Comparison of ENCODE assay signal across 8 mouse cellular contexts in the genomic region with DNA sequence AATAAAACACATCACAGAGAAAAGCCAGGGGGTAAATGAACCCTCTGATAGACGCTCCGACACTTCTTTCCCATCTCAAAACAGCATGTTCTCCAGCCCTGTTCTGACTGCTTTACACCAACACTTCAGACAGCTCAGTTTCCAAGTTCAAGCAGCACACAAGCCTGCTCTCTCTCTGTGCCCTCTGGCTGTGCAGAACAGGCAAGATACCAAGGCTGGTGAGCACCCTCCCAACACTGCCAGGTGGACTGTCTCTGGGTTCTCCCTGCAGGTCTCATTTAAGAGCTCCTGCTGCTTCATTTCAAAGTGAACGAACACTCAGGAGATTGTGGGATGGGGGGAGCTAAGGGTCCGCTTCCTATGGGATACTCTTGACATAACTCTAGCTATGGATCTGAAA. TPM values are rescaled to one million over a fixed set of nuclear protein-coding genes. Genes with fewer than 3 reads are reported as not detected.
DNase-seq lines count a peak whose midpoint lies in the region; ATAC-seq and TF ChIP-seq lines count a peak whose summit lies in the region.

No protein-coding gene starts in this region.

- peak overlapping the region; percentile 89 for H3K4me2 ChIP-seq in CH12.LX (ENCODE audit: insufficient read depth, low read depth, poor library complexity, severe bottlenecking)
- H3K4me2 ChIP-seq in forebrain, postnatal 0 days (ENCODE audit: low read depth), result peak overlapping the region; percentile 72
- H3K4me2 ChIP-seq in liver, embryonic 15.5 days, result peak overlapping the region; percentile 90

- TF ChIP-seq RAD21 in CH12.LX (IDR thresholded peaks at IDR 0.05; ENCODE audit: low read depth, low read length), result no peak

- ATAC-seq in erythroblast, adult 5-6 weeks (replicated peaks; ENCODE audit: low FRiP score, poor library complexity, severe bottlenecking), result no peak
- ATAC-seq in forebrain, postnatal 0 days, result no peak
- no peak for ATAC-seq in liver, embryonic 15.5 days (ENCODE audit: insufficient read depth)

- 34% methylated on average over 4 of the region's 4 CpGs for WGBS in forebrain, postnatal 0 days
- WGBS in liver, embryonic 15.5 days (ENCODE audit: insufficient replicate concordance), result 71% methylated on average over 4 of the region's 4 CpGs

- H3K9me3 ChIP-seq in erythroblast, embryonic 14.5 days (ENCODE audit: control insufficient read depth, low read length), result no peaks in the 10 kb centered on the region
- no peaks in the 10 kb centered on the region for H3K9me3 ChIP-seq in CH12.LX (replicated peaks; ENCODE audit: low read length)
- H3K9me3 ChIP-seq in forebrain, postnatal 0 days (ENCODE audit: low read length), result no peaks in the 10 kb centered on the region
- no peaks in the 10 kb centered on the region for H3K9me3 ChIP-seq in liver, embryonic 15.5 days (replicated peaks)

- H3K9ac ChIP-seq in CH12.LX (ENCODE audit: insufficient read depth, low read depth), result peak overlapping the region; percentile 90
- H3K9ac ChIP-seq in forebrain, postnatal 0 days, result peak overlapping the region; percentile 87
- no peak overlapping the region for H3K9ac ChIP-seq in liver, embryonic 15.5 days

- dilution Hi-C loops in CH12.LX (cut with MboI; ENCODE audit: extremely low pct_ligation_motif_present, extremely low pct_unique_long_range_greater_than_20kb, low sequenced_read_pairs), result no loop called here

- DNase-seq in CH12.LX (ENCODE audit: extremely low read depth), result no peak
- DNase-seq in forebrain, postnatal 0 days, result no peak
- DNase-seq in c-Kit-positive CD71-positive TER-119-positive erythroid progenitor cells, embryonic 14.5 days (ENCODE audit: low spot score), result no peak
- no peak for DNase-seq in right cerebral cortex, postnatal 4 days
- DNase-seq in gastrocnemius, adult 8-10 months (ENCODE audit: low spot score in 2 of 2), result no peak

- no peak for TF ChIP-seq EP300 in CH12.LX (IDR thresholded peaks at IDR 0.05; ENCODE audit: low read length)

- H3K79me2 ChIP-seq in CH12.LX (replicated peaks; ENCODE audit: control insufficient read depth, extremely low read depth, insufficient read depth, poor library complexity, severe bottlenecking), result peaks cover 29% of the 10 kb centered on the region

- no peak for TF ChIP-seq CTCF in CH12.LX (conservative IDR thresholded peaks at IDR 0.05 in 1 of 2, IDR thresholded peaks at IDR 0.05 in 1 of 2; ENCODE audit: low read depth in 2 of 2, low read length in 2 of 2)
- no peak for TF ChIP-seq CTCF in forebrain, postnatal 0 days (IDR thresholded peaks at IDR 0.05; ENCODE audit: low read depth)

- peaks cover 2% of the 10 kb centered on the region for H3K36me3 ChIP-seq in erythroblast, embryonic 14.5 days (ENCODE audit: control insufficient read depth)
- peaks cover 0 to 16% of the 10 kb centered on the region in 2 experiments for H3K36me3 ChIP-seq in CH12.LX (replicated peaks in 1 of 2; ENCODE audit: control insufficient read depth in 1 of 2, insufficient read depth in 1 of 2, low read length in 1 of 2)
- no peaks in the 10 kb centered on the region for H3K36me3 ChIP-seq in forebrain, postnatal 0 days (ENCODE audit: insufficient read depth)
- H3K36me3 ChIP-seq in liver, embryonic 15.5 days (replicated peaks), result no peaks in the 10 kb centered on the region

- peaks cover 52% of the 10 kb centered on the region for H3K4me1 ChIP-seq in erythroblast, embryonic 14.5 days (ENCODE audit: control insufficient read depth)
- peaks cover 9 to 44% of the 10 kb centered on the region in 2 experiments for H3K4me1 ChIP-seq in CH12.LX (ENCODE audit: control insufficient read depth in 1 of 2, insufficient read depth in 2 of 2)
- peaks cover 32% of the 10 kb centered on the region for H3K4me1 ChIP-seq in forebrain, postnatal 0 days (ENCODE audit: insufficient read depth)
- peaks cover 66% of the 10 kb centered on the region for H3K4me1 ChIP-seq in liver, embryonic 15.5 days (replicated peaks)

- no peaks in the 10 kb centered on the region for H3K27me3 ChIP-seq in erythroblast, embryonic 14.5 days (ENCODE audit: control insufficient read depth)
- H3K27me3 ChIP-seq in CH12.LX (replicated peaks), result no peaks in the 10 kb centered on the region
- no peaks in the 10 kb centered on the region for H3K27me3 ChIP-seq in forebrain, postnatal 0 days (ENCODE audit: insufficient read depth, low read length)
- no peaks in the 10 kb centered on the region for H3K27me3 ChIP-seq in liver, embryonic 15.5 days

- H3K4me3 ChIP-seq in erythroblast, embryonic 14.5 days (replicated peaks), result peak overlapping the region; percentile 93
- H3K4me3 ChIP-seq in CH12.LX (replicated peaks in 1 of 3; ENCODE audit: low read depth in 2 of 3, low read length in 2 of 3, poor library complexity in 1 of 3), result peak overlapping the region in 1 of 3 experiments; percentile 5
- peak overlapping the region; percentile 64 for H3K4me3 ChIP-seq in forebrain, postnatal 0 days (ENCODE audit: low read depth, low read length)
- H3K4me3 ChIP-seq in liver, embryonic 15.5 days (replicated peaks), result peak overlapping the region; percentile 95

- in situ Hi-C loops in CH12.LX (cut with MboI; ENCODE audit: low pct_ligation_motif_present, low pct_unique_long_range_greater_than_20kb, low sequenced_read_pairs), result loop anchor here (10.0 kb wide), 1 partner anchor 68 kb away; no protein-coding TSS in a partner anchor

- no peak for TF ChIP-seq POLR2A in CH12.LX (IDR thresholded peaks at IDR 0.05; ENCODE audit: low read depth, low read length)

- H3K27ac ChIP-seq in CH12.LX (ENCODE audit: insufficient read depth, low read depth), result no peak overlapping the region
- no peak overlapping the region for H3K27ac ChIP-seq in forebrain, postnatal 0 days (ENCODE audit: low read depth, low read length)
- H3K27ac ChIP-seq in liver, embryonic 15.5 days (replicated peaks), result 0 out of 2 replicates have a peak overlapping the region, but pooled peaks have one; percentile 90

TF ChIP-seq in CH12.LX, 34 proteins besides CTCF, POLR2A, EP300 and RAD21:
- TF ChIP-seq RCOR1 (conservative IDR thresholded peaks at IDR 0.05; ENCODE audit: low read depth, low read length) (no peak), SMC3 (IDR thresholded peaks at IDR 0.05; ENCODE audit: low read depth, low read length) (no peak), E2F4 (IDR thresholded peaks at IDR 0.05; ENCODE audit: insufficient replicate concordance, low read depth, low read length) (no peak), JUN (IDR thresholded peaks at IDR 0.05; ENCODE audit: insufficient read depth, low read depth, low read length) (no peak), NELFE (IDR thresholded peaks at IDR 0.05; ENCODE audit: low read depth, low read length) (no peak), ZMIZ1 (IDR thresholded peaks at IDR 0.05; ENCODE audit: low read depth, low read length) (no peak), GABPA (IDR thresholded peaks at IDR 0.05; ENCODE audit: insufficient replicate concordance, low read depth, low read length) (no peak), ETS1 (conservative IDR thresholded peaks at IDR 0.05; ENCODE audit: low read depth, low read length) (no peak), USF2 (conservative IDR thresholded peaks at IDR 0.05; ENCODE audit: low read depth, low read length) (no peak), ZKSCAN1 (IDR thresholded peaks at IDR 0.05; ENCODE audit: borderline replicate concordance, low read depth, low read length) (no peak), MYC (IDR thresholded peaks at IDR 0.05; ENCODE audit: low read depth, low read length) (no peak), MAX (IDR thresholded peaks at IDR 0.05; ENCODE audit: low read length) (no peak), ZNF384 (IDR thresholded peaks at IDR 0.05; ENCODE audit: low read depth, low read length) (no peak), SIN3A (IDR thresholded peaks at IDR 0.05; ENCODE audit: low read length) (no peak), JUND (conservative IDR thresholded peaks at IDR 0.05; ENCODE audit: low read depth, low read length) (no peak), PAX5 (IDR thresholded peaks at IDR 0.05; ENCODE audit: low read length) (no peak)

RNA-seq across cellular contexts. Expression of a gene that starts 1.5 kb away (rescaled TPM):
- polyA plus RNA-seq in erythroblast, embryonic 14.5 days (2012), result 1.1 and 1.5 TPM in 2 replicates
- total RNA-seq in erythroblast, adult 5-6 weeks (2015; ENCODE audit: low replicate concordance), result 16.7 and 24.6 TPM in 2 replicates
- 3.2 and 11.2 TPM in 2 replicates for total RNA-seq in erythroblast, adult 5-6 weeks (2017; ENCODE audit: low replicate concordance)
- 53.1 and 57.2 TPM in 2 replicates for total RNA-seq in CH12.LX (2012; rRNA removed)
- total RNA-seq in CH12.LX (2014; rRNA removed), result 93.0 and 99.4 TPM in 2 replicates
- polyA plus RNA-seq in CH12.LX (2012; ENCODE audit: insufficient read length, low read depth), result 53.4 and 74.7 TPM in 2 replicates
- total RNA-seq in forebrain, postnatal 0 days (2014; rRNA removed), result 88.8 and 94.2 TPM in 2 replicates
- polyA plus RNA-seq in forebrain, postnatal 0 days (2015; fragmentation: Nextera tagmentation; extraction: Ambion mirVana), result 106 and 125 TPM in 2 replicates
- polyA plus RNA-seq in liver, embryonic 15.5 days (2015; fragmentation: Nextera tagmentation; extraction: Ambion mirVana), result 28.2 and 31.5 TPM in 2 replicates
- total RNA-seq in gastrocnemius, adult 8-10 months (2022), result 1 to 10 TPM; 3.6 to 6.4 (median 5.3) TPM

RNA-seq across cellular contexts. Expression of a gene that starts 56.7 kb away (rescaled TPM):
- polyA plus RNA-seq in erythroblast, embryonic 14.5 days (2012), result 0.80 and 0.85 TPM in 2 replicates
- total RNA-seq in erythroblast, adult 5-6 weeks (2015; ENCODE audit: low replicate concordance), result 27.1 and 43.1 TPM in 2 replicates
- total RNA-seq in erythroblast, adult 5-6 weeks (2017; ENCODE audit: low replicate concordance), result 12.3 and 13.0 TPM in 2 replicates
- 32.1 and 35.7 TPM in 2 replicates for total RNA-seq in CH12.LX (2012; rRNA removed)
- total RNA-seq in CH12.LX (2014; rRNA removed), result 51.7 and 72.1 TPM in 2 replicates
- 126 and 133 TPM in 2 replicates for polyA plus RNA-seq in CH12.LX (2012; ENCODE audit: insufficient read length, low read depth)
- total RNA-seq in forebrain, postnatal 0 days (2014; rRNA removed), result 26.7 TPM in 2 replicates
- 7.7 and 9.9 TPM in 2 replicates for polyA plus RNA-seq in forebrain, postnatal 0 days (2015; fragmentation: Nextera tagmentation; extraction: Ambion mirVana)
- 3.9 and 4.3 TPM in 2 replicates for polyA plus RNA-seq in liver, embryonic 15.5 days (2015; fragmentation: Nextera tagmentation; extraction: Ambion mirVana)
- total RNA-seq in gastrocnemius, adult 8-10 months (2022), result 10 to 100 TPM; 19.8 to 24.9 (median 22.2) TPM
